Mouse (Mus musculus): ENCODE results near the gene Slc16a1. TPM values are rescaled to one million over a fixed set of nuclear protein-coding genes. Genes with fewer than 3 reads are reported as not detected.
A peak's percentile ranks its signal among the peaks of the same experiment; 100 is the strongest.

Slc16a1 gene
- polyA plus RNA-seq, 1 experiment from 2014 or later = 81.9 TPM

GRCm38 (mm10) chr3:104639749-104640368 is 1.4 kb downstream of the Slc16a1 start:
- ATAC-seq (ENCODE audit: low read depth) = no peak
- Histone ChIP-seq H3K27me3 (no peaks in the 10 kb centered on the region), H3K4me2 (peak overlapping the region; percentile 88), H3K9ac (peak overlapping the region; percentile 100), H3K4me3 (replicated peaks) (peak overlapping the region; percentile 100), H3K4me1 (replicated peaks) (peaks cover 64% of the 10 kb centered on the region), H3K27ac (peak overlapping the region; percentile 95), H3K36me3 (peaks cover 5% of the 10 kb centered on the region; the same call in 1 of the 2 replicates), H3K9me3 (replicated peaks) (no peaks in the 10 kb centered on the region)
- WGBS (ENCODE audit: insufficient replicate concordance) = 4% methylated on average over 10 of the region's 10 CpGs
- DNase-seq = no peak

- Histone ChIP-seq H3K4me2 (peak overlapping the region; percentile 88), H3K36me3 (peaks cover 5% of the 10 kb centered on the region), H3K4me1 (replicated peaks) (peaks cover 66% of the 10 kb centered on the region), H3K9ac (peak overlapping the region; percentile 100), H3K4me3 (replicated peaks) (peak overlapping the region; percentile 100), H3K9me3 (replicated peaks) (no peaks in the 10 kb centered on the region), H3K27me3 (no peaks in the 10 kb centered on the region), H3K27ac (peak overlapping the region; percentile 95)
- DNase-seq (no peak), ATAC-seq (ENCODE audit: low read depth) (no peak)
Measured at GRCm38 (mm10) chr3:104640855-104641254, 2.4 kb downstream of the Slc16a1 start.

GRCm38 (mm10) chr3:104641313-104641712 is 2.8 kb downstream of the Slc16a1 start:
- DNase-seq (no peak), ATAC-seq (ENCODE audit: low read depth) (no peak)
- H3K4me2 ChIP-seq = peak overlapping the region; percentile 88
- peaks cover 67% of the 10 kb centered on the region for H3K4me1 ChIP-seq (replicated peaks)
- 15% methylated on average over 1 of the region's 1 CpGs for WGBS (ENCODE audit: insufficient replicate concordance)
- no peaks in the 10 kb centered on the region for H3K9me3 ChIP-seq (replicated peaks)
- H3K9ac ChIP-seq = peak overlapping the region; percentile 100
- H3K27me3 ChIP-seq = no peaks in the 10 kb centered on the region
- H3K27ac ChIP-seq = peak overlapping the region; percentile 95
- H3K36me3 ChIP-seq = peaks cover 8% of the 10 kb centered on the region
- H3K4me3 ChIP-seq (replicated peaks) = peak overlapping the region; percentile 100

GRCm38 (mm10) chr3:104643113-104643512 is 4.6 kb downstream of the Slc16a1 start:
- Histone ChIP-seq H3K27ac (peak overlapping the region; percentile 83), H3K9ac (peak overlapping the region; percentile 37; the same call in 1 of the 2 replicates), H3K9me3 (replicated peaks) (no peaks in the 10 kb centered on the region), H3K4me3 (replicated peaks) (0 out of 2 replicates have a peak overlapping the region, but pooled peaks have one; percentile 25), H3K4me2 (peak overlapping the region; percentile 41), H3K36me3 (peaks cover 8% of the 10 kb centered on the region), H3K4me1 (replicated peaks) (peaks cover 72% of the 10 kb centered on the region), H3K27me3 (no peaks in the 10 kb centered on the region)
- no peak for ATAC-seq (ENCODE audit: low read depth)
- no peak for DNase-seq
- WGBS (ENCODE audit: insufficient replicate concordance) = 52% methylated on average over 4 of the region's 4 CpGs

GRCm38 (mm10) chr3:104643810-104644270 is 5.4 kb downstream of the Slc16a1 start:
- DNase-seq = peak; percentile 53
- peak overlapping the region; percentile 83 for H3K27ac ChIP-seq
- H3K4me1 ChIP-seq (replicated peaks) = peaks cover 78% of the 10 kb centered on the region
- H3K4me3 ChIP-seq (replicated peaks) = 0 out of 2 replicates have a peak overlapping the region, but pooled peaks have one; percentile 4
- H3K4me2 ChIP-seq = peak overlapping the region; percentile 32
- peak; percentile 80 for ATAC-seq (ENCODE audit: low read depth)
- H3K36me3 ChIP-seq = peaks cover 14% of the 10 kb centered on the region
- H3K9me3 ChIP-seq (replicated peaks) = no peaks in the 10 kb centered on the region
- H3K27me3 ChIP-seq = no peaks in the 10 kb centered on the region
- 5% methylated on average over 2 of the region's 2 CpGs for WGBS (ENCODE audit: insufficient replicate concordance)
- H3K9ac ChIP-seq = 0 out of 2 replicates have a peak overlapping the region, but pooled peaks have one; percentile 18

GRCm38 (mm10) chr3:104644371-104644770 is 5.9 kb downstream of the Slc16a1 start:
- H3K4me1 ChIP-seq (replicated peaks) = peaks cover 83% of the 10 kb centered on the region

GRCm38 (mm10) chr3:104654219-104654618 is 15.8 kb downstream of the Slc16a1 start:
- H3K4me3 ChIP-seq (replicated peaks) = no peak overlapping the region
- no peak overlapping the region for H3K27ac ChIP-seq
- WGBS (ENCODE audit: insufficient replicate concordance) = 74% methylated on average over 4 of the region's 4 CpGs

More at GRCm38 (mm10) chr3:104644371-104644770, 5.9 kb downstream of the Slc16a1 start:
- DNase-seq (peak; percentile 34), ATAC-seq (ENCODE audit: low read depth) (peak; percentile 62)
- peak overlapping the region; percentile 45 for H3K4me2 ChIP-seq
- H3K27me3 ChIP-seq = no peaks in the 10 kb centered on the region
- no peak overlapping the region for H3K4me3 ChIP-seq (replicated peaks)
- H3K9ac ChIP-seq = peak overlapping the region; percentile 54
- 74% methylated on average over 1 of the region's 1 CpGs for WGBS (ENCODE audit: insufficient replicate concordance)
- H3K36me3 ChIP-seq = peaks cover 20% of the 10 kb centered on the region
- H3K27ac ChIP-seq = peak overlapping the region; percentile 74
- no peaks in the 10 kb centered on the region for H3K9me3 ChIP-seq (replicated peaks)

GRCm38 (mm10) chr3:104654921-104655320 is 16.5 kb downstream of the Slc16a1 start:
- H3K9me3 ChIP-seq (replicated peaks) = no peaks in the 10 kb centered on the region
- no peak overlapping the region for H3K4me2 ChIP-seq
- WGBS (ENCODE audit: insufficient replicate concordance) = 65% methylated on average over 4 of the region's 4 CpGs
- no peak for DNase-seq
- peaks cover 39% of the 10 kb centered on the region for H3K4me1 ChIP-seq (replicated peaks)
- no peak overlapping the region for H3K27ac ChIP-seq
- no peak overlapping the region for H3K4me3 ChIP-seq (replicated peaks)
- H3K9ac ChIP-seq = no peak overlapping the region
- peaks cover 90% of the 10 kb centered on the region for H3K36me3 ChIP-seq
- no peak for ATAC-seq (ENCODE audit: low read depth)
- no peaks in the 10 kb centered on the region for H3K27me3 ChIP-seq

More at GRCm38 (mm10) chr3:104654219-104654618, 15.8 kb downstream of the Slc16a1 start:
- no peaks in the 10 kb centered on the region for H3K27me3 ChIP-seq
- H3K4me1 ChIP-seq (replicated peaks) = peaks cover 35% of the 10 kb centered on the region
- ATAC-seq (ENCODE audit: low read depth) = 0 out of 2 replicates have a peak, but pooled peaks have one; percentile 22
- DNase-seq = no peak
- H3K9me3 ChIP-seq (replicated peaks) = no peaks in the 10 kb centered on the region
- H3K9ac ChIP-seq = no peak overlapping the region
- H3K36me3 ChIP-seq = peaks cover 92% of the 10 kb centered on the region
- no peak overlapping the region for H3K4me2 ChIP-seq

- DNase-seq = no peak
- Histone ChIP-seq H3K4me1 (replicated peaks) (peaks cover 67% of the 10 kb centered on the region), H3K27ac (peak overlapping the region; percentile 65), H3K9me3 (replicated peaks) (no peaks in the 10 kb centered on the region), H3K9ac (no peak overlapping the region), H3K36me3 (peaks cover 59% of the 10 kb centered on the region), H3K4me2 (no peak overlapping the region), H3K4me3 (replicated peaks) (no peak overlapping the region), H3K27me3 (no peaks in the 10 kb centered on the region)
- no peak for ATAC-seq (ENCODE audit: low read depth)
- WGBS (ENCODE audit: insufficient replicate concordance) = 91% methylated on average over 2 of the region's 2 CpGs
Measured at GRCm38 (mm10) chr3:104658706-104659105, 20.2 kb downstream of the Slc16a1 start.

GRCm38 (mm10) chr3:104659758-104660157 is 21.3 kb downstream of the Slc16a1 start:
- H3K9ac ChIP-seq = peak overlapping the region; percentile 3; the same call in 1 of the 2 replicates
- DNase-seq = no peak
- H3K27ac ChIP-seq = peak overlapping the region; percentile 65
- ATAC-seq (ENCODE audit: low read depth) = peak; percentile 60
- no peak overlapping the region for H3K4me3 ChIP-seq (replicated peaks)
- peaks cover 58% of the 10 kb centered on the region for H3K4me1 ChIP-seq (replicated peaks)
- H3K36me3 ChIP-seq = peaks cover 49% of the 10 kb centered on the region
- WGBS (ENCODE audit: insufficient replicate concordance) = 52% methylated on average over 4 of the region's 4 CpGs
- no peaks in the 10 kb centered on the region for H3K27me3 ChIP-seq
- no peak overlapping the region for H3K4me2 ChIP-seq
- H3K9me3 ChIP-seq (replicated peaks) = no peaks in the 10 kb centered on the region

- WGBS (ENCODE audit: insufficient replicate concordance) = 70% methylated on average over 3 of the region's 3 CpGs
Measured at GRCm38 (mm10) chr3:104660522-104660921, 22.1 kb downstream of the Slc16a1 start.

More at GRCm38 (mm10) chr3:104660522-104660921, 22.1 kb downstream of the Slc16a1 start:
- Histone ChIP-seq H3K4me1 (replicated peaks) (peaks cover 54% of the 10 kb centered on the region), H3K36me3 (peaks cover 41% of the 10 kb centered on the region), H3K9ac (no peak overlapping the region), H3K4me3 (replicated peaks) (no peak overlapping the region), H3K9me3 (replicated peaks) (no peaks in the 10 kb centered on the region), H3K4me2 (no peak overlapping the region), H3K27ac (peak overlapping the region; percentile 65; the same call in 1 of the 2 replicates), H3K27me3 (no peaks in the 10 kb centered on the region)
- peak; percentile 17; the same call in 1 of the 2 replicates for ATAC-seq (ENCODE audit: low read depth)
- DNase-seq = no peak
